Mouse (Mus musculus): Measurements from ENCODE around the gene Palm3. TPM values are rescaled to one million over a fixed set of nuclear protein-coding genes. Genes with fewer than 3 reads are reported as not detected.

Gene Palm3
- total and polyA plus RNA-seq, 2 experiments from 2014 or later, result 8.2 to 9.6 TPM

GRCm38 (mm10) chr8:84073230-84073976 lies 52.1 kb downstream of the Palm3 start:
- H3K27ac ChIP-seq, result 0 out of 2 replicates have a peak overlapping the region, but pooled peaks have one; percentile 0
- H3K4me3 ChIP-seq (ENCODE audit: low read length), result no peak overlapping the region
- H3K4me2 ChIP-seq (ENCODE audit: low read depth, low read length), result no peak overlapping the region
- H3K9me3 ChIP-seq (ENCODE audit: low read length), result no peaks in the 10 kb centered on the region
- H3K27me3 ChIP-seq (ENCODE audit: insufficient read depth, low read length), result no peaks in the 10 kb centered on the region
- peaks cover 23% of the 10 kb centered on the region for H3K4me1 ChIP-seq (ENCODE audit: insufficient read depth, low read length)
- 37% methylated on average over 10 of the region's 10 CpGs for WGBS
- TF ChIP-seq CTCF (IDR thresholded peaks at IDR 0.05; ENCODE audit: low read depth), result no peak
- H3K9ac ChIP-seq (replicated peaks; ENCODE audit: low read length), result no peak overlapping the region
- DNase-seq (ENCODE audit: low spot score), result peak; percentile 28
- H3K36me3 ChIP-seq (ENCODE audit: insufficient read depth, low read length), result peaks cover 13% of the 10 kb centered on the region; the same call in 1 of the 2 replicates
- ATAC-seq, result no peak

GRCm38 (mm10) chr8:84076412-84076811 lies 55.1 kb downstream of the Palm3 start:
- no peak for ATAC-seq
- Histone ChIP-seq H3K27me3 (ENCODE audit: insufficient read depth, low read length) (no peaks in the 10 kb centered on the region), H3K9ac (replicated peaks; ENCODE audit: low read length) (no peak overlapping the region), H3K27ac (no peak overlapping the region), H3K4me2 (ENCODE audit: low read depth, low read length) (no peak overlapping the region), H3K36me3 (ENCODE audit: insufficient read depth, low read length) (peaks cover 19% of the 10 kb centered on the region), H3K9me3 (ENCODE audit: low read length) (no peaks in the 10 kb centered on the region), H3K4me3 (ENCODE audit: low read length) (no peak overlapping the region), H3K4me1 (ENCODE audit: insufficient read depth, low read length) (0 out of 2 replicates have a peak, but pooled peaks cover 9% of the 10 kb centered on the region)
- no peak for DNase-seq (ENCODE audit: low spot score)
- WGBS, result 96% methylated on average over 1 of the region's 1 CpGs
- no peak for TF ChIP-seq CTCF (IDR thresholded peaks at IDR 0.05; ENCODE audit: low read depth)

- Histone ChIP-seq H3K36me3 (ENCODE audit: insufficient read depth, low read length) (peaks cover 20% of the 10 kb centered on the region), H3K9me3 (ENCODE audit: low read length) (no peaks in the 10 kb centered on the region), H3K9ac (replicated peaks; ENCODE audit: low read length) (no peak overlapping the region), H3K27me3 (ENCODE audit: insufficient read depth, low read length) (no peaks in the 10 kb centered on the region), H3K4me1 (ENCODE audit: insufficient read depth, low read length) (0 out of 2 replicates have a peak, but pooled peaks cover 7% of the 10 kb centered on the region), H3K4me3 (ENCODE audit: low read length) (no peak overlapping the region), H3K4me2 (ENCODE audit: low read depth, low read length) (no peak overlapping the region), H3K27ac (no peak overlapping the region)
- DNase-seq (ENCODE audit: low spot score) (no peak), ATAC-seq (no peak)
- 91% methylated on average over 3 of the region's 3 CpGs for WGBS
- TF ChIP-seq CTCF (IDR thresholded peaks at IDR 0.05; ENCODE audit: low read depth), result no peak
These were observed 55.6 kb downstream of the Palm3 start for GRCm38 (mm10) chr8:84076849-84077248.

- 91% methylated on average over 5 of the region's 5 CpGs for WGBS
- TF ChIP-seq CTCF (IDR thresholded peaks at IDR 0.05; ENCODE audit: low read depth), result no peak
- H3K4me3 ChIP-seq (ENCODE audit: low read length), result no peak overlapping the region
- H3K36me3 ChIP-seq (ENCODE audit: insufficient read depth, low read length), result peaks cover 24% of the 10 kb centered on the region
- no peak for DNase-seq (ENCODE audit: low spot score)
- H3K27me3 ChIP-seq (ENCODE audit: insufficient read depth, low read length), result no peaks in the 10 kb centered on the region
- H3K4me2 ChIP-seq (ENCODE audit: low read depth, low read length), result no peak overlapping the region
- H3K9me3 ChIP-seq (ENCODE audit: low read length), result no peaks in the 10 kb centered on the region
- ATAC-seq, result no peak
- no peaks in the 10 kb centered on the region for H3K4me1 ChIP-seq (ENCODE audit: insufficient read depth, low read length)
- H3K27ac ChIP-seq, result no peak overlapping the region
- no peak overlapping the region for H3K9ac ChIP-seq (replicated peaks; ENCODE audit: low read length)
These were observed 57.9 kb downstream of the Palm3 start for GRCm38 (mm10) chr8:84079206-84079605.

MicroRNAs within 50 kb of the gene (microRNA counts, 519-probe panel; counts per million panel counts)
- microRNA mmu-miR-1199, result not detected

Small RNAs within 50 kb of the gene (microRNA-seq; reads per million reads assigned to microRNA genes)
- gene Mir1199 (0 to 0.36 reads per million in 2 experiments), gene Mir8111 (2.3 to 3.2 reads per million in 2 experiments)

Other genes with a start within 250 kb of the Palm3 start
- gene Adgrl1, start 121.4 kb upstream of the Palm3 start, total RNA-seq (2014; rRNA removed), result 393 and 469 TPM in 2 replicates
- gene Adgrl1, start 121.4 kb upstream of the Palm3 start, polyA plus RNA-seq (2015; fragmentation: Nextera tagmentation; extraction: Ambion mirVana), result 54.2 and 54.6 TPM in 2 replicates
- 0.40 and 1.7 TPM in 2 replicates for gene Gm10644, start 66.3 kb upstream of the Palm3 start, total RNA-seq (2014; rRNA removed)
- 0.43 and 0.56 TPM in 2 replicates for gene Gm10644, start 66.3 kb upstream of the Palm3 start, polyA plus RNA-seq (2015; fragmentation: Nextera tagmentation; extraction: Ambion mirVana)
- gene Asf1b, start 66.0 kb upstream of the Palm3 start, total RNA-seq (2014; rRNA removed), result 4.7 and 5.6 TPM in 2 replicates
- gene Asf1b, start 66.0 kb upstream of the Palm3 start, polyA plus RNA-seq (2015; fragmentation: Nextera tagmentation; extraction: Ambion mirVana), result 8.3 and 10.6 TPM in 2 replicates
- gene Prkaca, start 48.5 kb upstream of the Palm3 start, total RNA-seq (2014; rRNA removed), result 198 and 213 TPM in 2 replicates
- 257 and 268 TPM in 2 replicates for gene Prkaca, start 48.5 kb upstream of the Palm3 start, polyA plus RNA-seq (2015; fragmentation: Nextera tagmentation; extraction: Ambion mirVana)
- 58.6 and 96.8 TPM in 2 replicates for gene Samd1, start 23.8 kb upstream of the Palm3 start, total RNA-seq (2014; rRNA removed)
- 5.7 and 5.9 TPM in 2 replicates for gene Samd1, start 23.8 kb upstream of the Palm3 start, polyA plus RNA-seq (2015; fragmentation: Nextera tagmentation; extraction: Ambion mirVana)
- not detected in 2 replicates for gene 1700067K01Rik, start 20.0 kb upstream of the Palm3 start, total RNA-seq (2014; rRNA removed)
- gene 1700067K01Rik, start 20.0 kb upstream of the Palm3 start, polyA plus RNA-seq (2015; fragmentation: Nextera tagmentation; extraction: Ambion mirVana), result 0.49 and 0.51 TPM in 2 replicates
- 0.25 and 4.2 TPM in 2 replicates for gene 2210011C24Rik, start 9.3 kb upstream of the Palm3 start, total RNA-seq (2014; rRNA removed)
- 1.2 and 1.9 TPM in 2 replicates for gene 2210011C24Rik, start 9.3 kb upstream of the Palm3 start, polyA plus RNA-seq (2015; fragmentation: Nextera tagmentation; extraction: Ambion mirVana)
- gene Il27ra, start 21.1 kb downstream of the Palm3 start, total RNA-seq (2014; rRNA removed), result 0.29 and 0.47 TPM in 2 replicates
- 0.29 and 0.62 TPM in 2 replicates for gene Il27ra, start 21.1 kb downstream of the Palm3 start, polyA plus RNA-seq (2015; fragmentation: Nextera tagmentation; extraction: Ambion mirVana)
- 9.0 and 18.8 TPM in 2 replicates for gene Rln3, start 23.5 kb downstream of the Palm3 start, total RNA-seq (2014; rRNA removed)
- 6.1 and 6.6 TPM in 2 replicates for gene Rln3, start 23.5 kb downstream of the Palm3 start, polyA plus RNA-seq (2015; fragmentation: Nextera tagmentation; extraction: Ambion mirVana)
- 0.25 and 3.0 TPM in 2 replicates for gene Gm10643, start 43.7 kb downstream of the Palm3 start, total RNA-seq (2014; rRNA removed)
- gene Gm10643, start 43.7 kb downstream of the Palm3 start, polyA plus RNA-seq (2015; fragmentation: Nextera tagmentation; extraction: Ambion mirVana), result 1.6 and 2.4 TPM in 2 replicates
- gene Rfx1, start 45.4 kb downstream of the Palm3 start, total RNA-seq (2014; rRNA removed), result 29.0 and 30.0 TPM in 2 replicates
- 6.0 and 6.2 TPM in 2 replicates for gene Rfx1, start 45.4 kb downstream of the Palm3 start, polyA plus RNA-seq (2015; fragmentation: Nextera tagmentation; extraction: Ambion mirVana)
- gene Dcaf15, start 83.3 kb downstream of the Palm3 start, total RNA-seq (2014; rRNA removed), result 77.0 and 77.6 TPM in 2 replicates
- 18.4 and 18.5 TPM in 2 replicates for gene Dcaf15, start 83.3 kb downstream of the Palm3 start, polyA plus RNA-seq (2015; fragmentation: Nextera tagmentation; extraction: Ambion mirVana)
- gene Podnl1, start 104.5 kb downstream of the Palm3 start, total RNA-seq (2014; rRNA removed), result 0.72 TPM in 1 of 2 replicates, not detected in the other
- 0.41 and 0.68 TPM in 2 replicates for gene Podnl1, start 104.5 kb downstream of the Palm3 start, polyA plus RNA-seq (2015; fragmentation: Nextera tagmentation; extraction: Ambion mirVana)
- gene Cc2d1a, start 126.5 kb downstream of the Palm3 start, total RNA-seq (2014; rRNA removed), result 66.2 and 75.1 TPM in 2 replicates
- 47.1 and 49.6 TPM in 2 replicates for gene Cc2d1a, start 126.5 kb downstream of the Palm3 start, polyA plus RNA-seq (2015; fragmentation: Nextera tagmentation; extraction: Ambion mirVana)
- gene 4930432K21Rik, start 126.6 kb downstream of the Palm3 start, total RNA-seq (2014; rRNA removed), result 3.3 and 5.9 TPM in 2 replicates
- 2.7 and 3.0 TPM in 2 replicates for gene 4930432K21Rik, start 126.6 kb downstream of the Palm3 start, polyA plus RNA-seq (2015; fragmentation: Nextera tagmentation; extraction: Ambion mirVana)
- gene Nanos3, start 163.7 kb downstream of the Palm3 start, total RNA-seq (2014; rRNA removed), result 2.3 and 3.2 TPM in 2 replicates
- 11.5 and 15.5 TPM in 2 replicates for gene Nanos3, start 163.7 kb downstream of the Palm3 start, polyA plus RNA-seq (2015; fragmentation: Nextera tagmentation; extraction: Ambion mirVana)
- gene Zswim4, start 215.6 kb downstream of the Palm3 start, total RNA-seq (2014; rRNA removed), result 44.1 and 50.6 TPM in 2 replicates
- gene Zswim4, start 215.6 kb downstream of the Palm3 start, polyA plus RNA-seq (2015; fragmentation: Nextera tagmentation; extraction: Ambion mirVana), result 11.0 and 11.3 TPM in 2 replicates
- gene D8Ertd738e, start 228.2 kb downstream of the Palm3 start, total RNA-seq (2014; rRNA removed), result 69.4 and 79.5 TPM in 2 replicates
- gene D8Ertd738e, start 228.2 kb downstream of the Palm3 start, polyA plus RNA-seq (2015; fragmentation: Nextera tagmentation; extraction: Ambion mirVana), result 318 and 325 TPM in 2 replicates
- 46.1 and 71.6 TPM in 2 replicates for gene Mri1, start 235.9 kb downstream of the Palm3 start, total RNA-seq (2014; rRNA removed)
- 41.6 and 44.7 TPM in 2 replicates for gene Mri1, start 235.9 kb downstream of the Palm3 start, polyA plus RNA-seq (2015; fragmentation: Nextera tagmentation; extraction: Ambion mirVana)
- 6.0 and 7.5 TPM in 2 replicates for gene Ccdc130, start 248.9 kb downstream of the Palm3 start, total RNA-seq (2014; rRNA removed)
- 12.4 and 12.9 TPM in 2 replicates for gene Ccdc130, start 248.9 kb downstream of the Palm3 start, polyA plus RNA-seq (2015; fragmentation: Nextera tagmentation; extraction: Ambion mirVana)

Measured in hindbrain, postnatal 0 days (tissue).